16 mouse cellular contexts compared by ENCODE assay signal in the genomic region with DNA sequence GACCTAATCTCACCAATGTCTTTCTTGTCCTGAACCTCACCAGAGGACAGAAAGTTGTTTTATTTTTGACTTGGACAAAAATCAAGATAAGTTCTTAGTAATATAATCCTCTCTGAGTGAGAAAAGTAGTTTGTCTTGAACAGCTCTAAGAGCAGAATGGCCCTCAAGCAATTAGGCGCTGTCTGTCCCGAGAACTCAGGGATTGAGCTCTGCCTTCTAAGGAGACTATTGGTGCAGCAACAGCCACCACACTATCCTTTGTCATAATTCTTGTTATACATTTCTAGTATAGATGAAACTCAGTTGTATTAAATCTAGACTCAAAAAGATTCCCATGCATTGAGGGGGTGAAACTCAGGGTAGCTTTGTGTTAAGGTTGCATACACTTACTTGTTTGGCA.
"Had no signal": no experiment of that assay in that cellular context is flagged by ENCODE, and none has a peak within 500 bp of the region (broad histone marks: within the 10 kb centered on the region; RNA-seq: fewer than 3 reads in every experiment).

No protein-coding gene starts in this region.

- H3K27me3 ChIP-seq: neural tube, embryonic 13.5 days; neural tube, embryonic 15.5 days; stomach, embryonic 15.5 days had no signal

- H3K4me2 ChIP-seq: neural tube, embryonic 13.5 days; neural tube, embryonic 15.5 days; stomach, embryonic 15.5 days had no signal

- H3K9ac ChIP-seq: neural tube, embryonic 13.5 days; neural tube, embryonic 15.5 days; stomach, embryonic 15.5 days had no signal

- H3K4me1 ChIP-seq: neural tube, embryonic 13.5 days; neural tube, embryonic 15.5 days; stomach, embryonic 15.5 days had no signal

- H3K4me3 ChIP-seq: neural tube, embryonic 13.5 days; neural tube, embryonic 15.5 days; stomach, embryonic 15.5 days had no signal

- DNase-seq: retina, postnatal 1 day; right cerebral cortex, adult 18-20 months; right cerebral cortex, postnatal 14 days; right cerebral cortex, postnatal 25 days; right cerebral cortex, postnatal 4 days; spleen, adult 18-20 months; thymus, adult 18-20 months; thymus, adult 2 months; thymus, postnatal 14 days; thymus, postnatal 25 days; thymus, postnatal 36 days; thymus, postnatal 4 days had no signal

- H3K9me3 ChIP-seq: neural tube, embryonic 13.5 days; neural tube, embryonic 15.5 days; stomach, embryonic 15.5 days had no signal

- H3K27ac ChIP-seq: neural tube, embryonic 13.5 days; neural tube, embryonic 15.5 days; stomach, embryonic 15.5 days; stomach, postnatal 0 days had no signal
